Mouse (Mus musculus): ENCODE data around the gene Lilra6. TPM values are rescaled to one million over a fixed set of nuclear protein-coding genes. Genes with fewer than 3 reads are reported as not detected.
"Not testable (repeated sequence)": the region's sequence is repeated elsewhere in the genome, so short reads cannot be mapped to it uniquely, and the experiment has no call there.

Lilra6 gene
- polyA plus RNA-seq, 1 experiment from 2014 or later: 0.33 TPM

DNA sequence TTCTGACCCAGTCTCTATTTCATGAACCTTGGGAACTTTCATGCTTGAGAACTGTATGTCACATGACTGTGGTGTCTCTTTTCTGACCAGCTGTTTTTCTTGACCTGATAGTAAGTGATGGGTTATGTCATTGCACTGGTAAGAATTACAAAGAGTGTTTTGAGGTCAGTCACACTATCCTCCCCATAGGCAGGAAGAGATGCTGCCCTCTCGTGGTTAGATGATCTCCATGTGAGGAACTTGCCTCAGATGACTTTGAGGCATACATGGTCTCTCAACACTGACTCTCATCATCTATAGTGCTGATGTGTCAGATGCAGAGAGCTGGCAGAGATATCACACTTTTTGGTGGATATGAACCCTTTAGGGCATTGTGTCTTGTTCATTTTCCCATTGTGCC is 11.6 kb downstream of the Lilra6 start:
- H3K4me3 ChIP-seq (ENCODE audit: low read length): no peak overlapping the region
- no peak for ATAC-seq (replicated peaks; ENCODE audit: extremely low read depth, insufficient read depth, low FRiP score)
- no peaks in the 10 kb centered on the region for H3K4me1 ChIP-seq (ENCODE audit: control insufficient read depth, insufficient read depth, low read length)
- no peaks in the 10 kb centered on the region for H3K36me3 ChIP-seq (ENCODE audit: control insufficient read depth, insufficient read depth)
- no peak overlapping the region for H3K27ac ChIP-seq (ENCODE audit: low read length)
- WGBS: 6% methylated on average over 1 of the region's 1 CpGs
- no peak overlapping the region for H3K4me2 ChIP-seq (ENCODE audit: low read depth, low read length)
- no peaks in the 10 kb centered on the region for H3K27me3 ChIP-seq (ENCODE audit: control insufficient read depth, insufficient read depth, low read length)
- no peaks in the 10 kb centered on the region for H3K9me3 ChIP-seq (replicated peaks; ENCODE audit: control insufficient read depth, low read length)
- H3K9ac ChIP-seq (ENCODE audit: low read length): no peak overlapping the region

- not testable (repeated sequence) for H3K4me2 ChIP-seq (ENCODE audit: low read depth, low read length); H3K9ac ChIP-seq (ENCODE audit: low read length); H3K9me3 ChIP-seq (replicated peaks; ENCODE audit: control insufficient read depth, low read length); H3K36me3 ChIP-seq (ENCODE audit: control insufficient read depth, insufficient read depth); ATAC-seq (replicated peaks; ENCODE audit: extremely low read depth, insufficient read depth, low FRiP score); H3K4me1 ChIP-seq (ENCODE audit: control insufficient read depth, insufficient read depth, low read length); H3K27ac ChIP-seq (ENCODE audit: low read length); H3K4me3 ChIP-seq (ENCODE audit: low read length); H3K27me3 ChIP-seq (ENCODE audit: control insufficient read depth, insufficient read depth, low read length)
- 55% methylated on average over 3 of the region's 3 CpGs for WGBS
Observed at GRCm38 (mm10) chr7:3898036-3898590, 17.2 kb downstream of the Lilra6 start, which contains the start of gene Gm14548. Gene Gm14548, minus strand, starts transcription at chr7:3898120.

- H3K36me3 ChIP-seq (ENCODE audit: control insufficient read depth, insufficient read depth); H3K9me3 ChIP-seq (replicated peaks; ENCODE audit: control insufficient read depth, low read length); H3K4me2 ChIP-seq (ENCODE audit: low read depth, low read length); H3K9ac ChIP-seq (ENCODE audit: low read length); H3K27me3 ChIP-seq (ENCODE audit: control insufficient read depth, insufficient read depth, low read length); H3K4me3 ChIP-seq (ENCODE audit: low read length); H3K4me1 ChIP-seq (ENCODE audit: control insufficient read depth, insufficient read depth, low read length); ATAC-seq (replicated peaks; ENCODE audit: extremely low read depth, insufficient read depth, low FRiP score); H3K27ac ChIP-seq (ENCODE audit: low read length): not testable (repeated sequence)
- no CpG with 5 or more reads among the region's 1 CpGs for WGBS
Observed at GRCm38 (mm10) chr7:3875032-3875431, 40.3 kb downstream of the Lilra6 start.

Other genes starting within 250 kb of the Lilra6 start
- gene Leng1, start 249.7 kb downstream of the Lilra6 start, polyA plus RNA-seq (2015; fragmentation: Nextera tagmentation; extraction: Ambion mirVana): 20.5 and 22.3 TPM in 2 replicates
- 7.0 and 7.3 TPM in 2 replicates for gene Tmc4, start 237.9 kb downstream of the Lilra6 start, polyA plus RNA-seq (2015; fragmentation: Nextera tagmentation; extraction: Ambion mirVana)
- gene Tsen34, start 222.6 kb downstream of the Lilra6 start, polyA plus RNA-seq (2015; fragmentation: Nextera tagmentation; extraction: Ambion mirVana): 207 and 237 TPM in 2 replicates
- gene Mboat7, start 222.0 kb downstream of the Lilra6 start, polyA plus RNA-seq (2015; fragmentation: Nextera tagmentation; extraction: Ambion mirVana): 35.8 and 37.8 TPM in 2 replicates
- gene Rps9, start 211.5 kb downstream of the Lilra6 start, polyA plus RNA-seq (2015; fragmentation: Nextera tagmentation; extraction: Ambion mirVana): 814 and 845 TPM in 2 replicates
- gene Pirb, start 195.1 kb downstream of the Lilra6 start, polyA plus RNA-seq (2015; fragmentation: Nextera tagmentation; extraction: Ambion mirVana): 0.76 and 1.3 TPM in 2 replicates
- not detected in 2 replicates for gene Gm15448, start 89.8 kb downstream of the Lilra6 start, polyA plus RNA-seq (2015; fragmentation: Nextera tagmentation; extraction: Ambion mirVana)
- 0.30 and 0.32 TPM in 2 replicates for gene Pira2, start 70.5 kb downstream of the Lilra6 start, polyA plus RNA-seq (2015; fragmentation: Nextera tagmentation; extraction: Ambion mirVana)
- gene Gm14548, start 17.4 kb downstream of the Lilra6 start, polyA plus RNA-seq (2015; fragmentation: Nextera tagmentation; extraction: Ambion mirVana): 0.24 and 0.28 TPM in 2 replicates
- gene Lair1, start 147.7 kb upstream of the Lilra6 start, polyA plus RNA-seq (2015; fragmentation: Nextera tagmentation; extraction: Ambion mirVana): 2.0 and 2.4 TPM in 2 replicates
- 1.3 and 2.0 TPM in 2 replicates for gene Ttyh1, start 203.9 kb upstream of the Lilra6 start, polyA plus RNA-seq (2015; fragmentation: Nextera tagmentation; extraction: Ambion mirVana)
- 47.8 and 50.5 TPM in 2 replicates for gene Leng8, start 221.5 kb upstream of the Lilra6 start, polyA plus RNA-seq (2015; fragmentation: Nextera tagmentation; extraction: Ambion mirVana)
- 3.1 and 3.2 TPM in 2 replicates for gene Leng9, start 234.9 kb upstream of the Lilra6 start, polyA plus RNA-seq (2015; fragmentation: Nextera tagmentation; extraction: Ambion mirVana)
- gene Cdc42ep5, start 249.4 kb upstream of the Lilra6 start, polyA plus RNA-seq (2015; fragmentation: Nextera tagmentation; extraction: Ambion mirVana): 22.7 and 24.8 TPM in 2 replicates